Mouse (Mus musculus): ENCODE results near the gene Klf6.

Klf6 gene

DNA sequence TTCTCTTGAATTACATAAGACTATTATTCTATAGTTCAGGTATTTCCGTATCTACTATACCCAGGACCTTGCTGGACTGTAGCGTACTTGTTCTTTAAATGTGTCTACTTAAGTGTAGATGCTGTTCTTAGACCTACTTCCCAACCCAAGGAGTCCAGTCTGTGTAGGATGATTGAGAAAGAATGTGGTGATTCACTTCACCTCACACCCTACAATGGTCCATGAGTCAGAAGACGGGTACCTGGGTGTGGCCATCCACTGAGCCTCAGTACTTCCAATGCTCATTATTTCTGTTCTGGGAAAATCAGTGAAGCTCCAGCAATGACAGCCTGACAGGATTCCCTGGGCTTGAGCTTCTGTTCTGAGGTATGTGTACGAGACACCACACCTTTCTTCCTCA, 25.5 kb downstream of the Klf6 start:
- ChIA-PET POLR2A (interaction anchor here in 1 of 4 experiments (1.8 kb wide), 1 partner anchor 25 kb away, joined by 5 read pairs; the partner anchor contains the start of gene Klf6), CTCF (no interaction called here)

DNA sequence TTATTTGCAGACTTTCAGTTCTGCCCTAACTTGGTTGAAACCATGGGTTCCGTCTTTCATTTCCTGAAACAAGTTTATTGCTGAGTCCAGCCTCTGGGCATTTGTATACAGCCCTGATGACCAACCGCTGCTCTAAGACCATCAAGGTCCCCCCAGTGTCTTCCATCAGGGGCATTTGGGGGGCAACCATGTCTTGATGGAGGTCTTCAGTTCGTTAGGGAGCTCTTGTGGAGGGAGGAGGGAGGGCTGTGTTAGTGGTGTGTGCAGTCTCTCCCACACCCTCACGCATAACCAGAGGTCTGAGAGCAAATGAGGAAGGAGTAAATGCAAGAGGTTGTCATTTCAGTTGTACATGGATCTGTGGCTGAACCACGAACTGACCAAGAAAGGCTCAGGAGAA, 26.9 kb downstream of the Klf6 start:
- ChIA-PET CTCF (interaction anchor here in 1 of 4 experiments (0.7 kb wide), 1 partner anchor 85 kb away, joined by 4 read pairs; no protein-coding TSS in a partner anchor), POLR2A (interaction anchor here in 1 of 4 experiments (1.8 kb wide), 1 partner anchor 27 kb away, joined by 5 read pairs; the partner anchor contains the start of gene Klf6)

DNA sequence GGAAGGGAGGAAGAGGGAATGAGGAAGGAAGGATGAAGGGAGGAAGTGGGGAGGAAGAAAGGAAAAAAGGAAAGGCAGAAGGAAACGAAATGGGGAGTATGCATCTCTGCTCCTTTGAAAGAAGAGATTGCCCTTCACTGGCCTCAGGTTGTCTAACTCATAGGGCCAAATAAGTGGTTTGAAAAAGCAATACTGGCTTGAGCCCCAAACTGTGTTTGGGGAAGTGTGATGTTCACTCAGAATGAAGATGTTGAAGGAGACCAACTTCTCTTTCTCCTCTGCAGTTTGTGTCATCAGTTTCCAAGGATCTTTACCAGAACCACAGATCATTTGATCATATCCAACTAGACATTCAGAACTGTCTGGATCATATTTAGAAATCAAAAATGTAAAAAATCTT, 27.4 kb downstream of the Klf6 start:
- POLR2A ChIA-PET = no interaction called here
- CTCF ChIA-PET = no interaction called here

DNA sequence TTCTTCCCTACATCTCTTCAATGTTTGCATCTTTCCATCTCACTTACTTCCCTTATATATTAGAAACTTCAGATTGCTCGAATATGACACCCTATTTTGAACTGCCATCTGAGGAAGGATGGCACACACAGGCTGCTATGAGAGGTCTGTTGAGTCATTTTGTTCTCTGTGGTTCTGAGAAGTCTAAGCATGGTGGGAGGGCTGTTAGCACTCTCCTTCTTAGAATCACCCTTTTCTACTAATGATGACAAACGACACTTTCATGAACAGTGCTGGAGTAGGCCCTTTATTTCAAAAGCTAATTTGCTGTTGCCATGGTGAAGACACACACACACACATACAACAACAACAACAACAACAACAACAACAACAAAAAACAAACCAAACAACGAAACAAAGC, 28.8 kb downstream of the Klf6 start:
- POLR2A ChIA-PET = interaction anchor here in 1 of 4 experiments (1.7 kb wide), 1 partner anchor 29 kb away, joined by 6 read pairs; the partner anchor contains the start of gene Klf6
- CTCF ChIA-PET = no interaction called here

DNA sequence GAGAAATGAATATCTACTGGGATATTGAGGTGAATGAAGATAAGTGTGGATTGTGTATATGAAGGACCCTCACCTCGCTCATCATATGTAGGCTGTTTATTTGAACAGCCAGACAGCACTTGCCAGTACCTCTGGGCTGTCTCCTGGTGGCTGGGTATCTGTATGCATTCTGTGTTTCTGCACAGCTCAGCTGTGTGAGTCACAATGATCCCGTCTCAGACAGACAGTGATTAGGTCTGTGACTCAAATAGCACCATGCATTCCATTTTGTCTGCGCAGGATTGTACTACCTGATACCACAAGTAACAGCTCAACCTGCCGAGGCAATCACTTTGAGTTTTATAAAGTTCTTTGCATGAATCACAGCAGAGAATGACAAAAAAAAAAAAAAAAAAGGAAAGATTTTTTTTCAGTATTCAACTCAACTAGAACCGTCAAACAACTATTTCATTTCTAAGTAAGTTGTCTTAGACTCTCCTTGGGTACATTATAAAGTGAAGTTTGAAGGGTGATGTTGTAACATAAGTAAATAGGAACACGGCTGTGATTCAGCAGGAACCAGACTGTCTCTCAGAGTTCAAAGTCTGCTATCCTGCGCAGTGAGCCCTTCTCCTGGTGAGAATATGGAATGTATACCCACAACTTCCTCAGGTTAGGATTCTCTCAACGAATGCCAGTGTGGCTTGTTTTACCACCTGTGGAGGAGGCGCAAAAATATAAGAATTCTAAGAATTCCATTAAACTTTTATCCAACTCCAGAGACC, 31.6 kb downstream of the Klf6 start:
- ChIA-PET POLR2A (interaction anchor here in 3 of 4 experiments (0.7 to 1.0 kb wide), 3 partner anchors 31 to 262 kb away, joined by 3 to 4 read pairs (median 3); partner anchors contain the start of gene Klf6 (in 1 of the 3)), CTCF (no interaction called here)

DNA sequence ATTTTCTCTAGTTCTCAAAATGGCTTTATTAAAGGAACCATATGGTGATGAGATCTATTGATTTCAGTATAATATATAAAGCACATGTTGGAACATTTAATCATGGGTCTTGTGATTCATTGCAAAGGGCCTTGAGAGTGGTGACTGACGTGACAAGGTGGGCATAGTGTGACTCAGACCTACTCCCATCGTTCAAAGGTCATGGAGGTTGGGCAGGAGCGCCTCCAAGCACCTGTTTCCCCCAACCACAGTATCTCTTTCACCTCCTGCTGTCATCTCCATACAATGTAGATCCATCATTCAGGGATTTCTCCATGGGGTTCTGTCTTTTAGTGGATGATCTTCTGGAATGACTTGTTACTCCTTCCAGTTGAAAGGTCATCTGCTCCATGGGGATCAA, 33.6 kb downstream of the Klf6 start:
- POLR2A ChIA-PET = no interaction called here
- CTCF ChIA-PET = no interaction called here

DNA sequence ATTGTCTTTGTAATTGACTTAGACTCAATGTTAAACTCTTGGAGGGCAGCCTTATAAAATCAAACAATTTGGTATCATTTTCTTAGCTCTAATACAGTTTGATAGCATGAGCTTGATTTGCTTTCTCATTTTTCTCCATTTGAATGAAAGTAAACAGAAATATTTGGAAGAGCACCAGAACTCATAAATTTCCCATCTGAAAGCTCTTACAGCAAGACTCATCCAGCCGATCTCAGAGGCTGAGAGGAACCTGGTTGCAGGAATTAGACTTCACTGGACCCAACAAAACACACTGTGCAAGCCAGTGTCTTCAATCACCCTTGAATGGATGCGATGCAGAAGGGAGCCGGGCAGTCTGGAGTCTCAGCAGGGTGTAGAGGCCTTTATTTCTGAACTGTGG, 34.6 kb downstream of the Klf6 start:
- ChIA-PET CTCF (no interaction called here), POLR2A (interaction anchor here in 1 of 4 experiments (2.4 kb wide), 1 partner anchor 35 kb away, joined by 9 read pairs; the partner anchor contains the start of gene Klf6)

DNA sequence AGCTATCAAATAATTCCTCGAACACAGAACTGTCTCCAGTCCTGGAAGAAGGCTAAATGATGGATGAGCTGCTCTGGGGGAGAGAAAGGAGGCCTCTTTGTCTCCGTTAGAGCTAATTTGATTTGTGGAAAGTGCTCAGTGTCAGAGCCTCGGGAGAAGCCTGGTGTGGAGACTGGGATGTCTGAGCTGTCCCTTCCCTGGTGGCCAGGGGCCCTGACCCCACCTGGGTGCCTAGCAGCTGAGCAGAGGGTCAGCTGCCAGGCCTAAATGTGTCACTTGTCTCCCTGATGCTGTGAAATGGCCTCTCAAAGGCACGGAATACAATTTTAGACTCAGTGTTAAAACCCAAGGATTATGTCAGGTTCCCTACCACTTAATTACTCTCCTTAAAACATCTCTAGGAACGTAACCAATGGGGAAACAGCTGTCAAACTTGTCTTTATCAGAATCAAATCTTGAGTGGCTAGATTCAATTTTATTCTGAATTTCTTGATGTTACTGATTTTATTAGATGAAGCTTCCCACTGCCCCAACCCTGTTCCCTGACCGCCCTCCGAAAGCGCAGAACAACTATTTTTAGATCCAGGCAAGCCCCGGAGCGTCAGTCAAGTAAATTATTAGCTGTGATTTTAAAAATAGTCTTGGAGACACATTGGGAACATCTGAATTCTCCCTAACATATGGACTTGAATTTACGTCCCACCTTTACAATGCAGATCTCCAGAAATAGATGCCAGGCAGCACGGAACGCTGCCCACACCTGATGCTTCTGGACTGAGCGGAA, 36.1 kb downstream of the Klf6 start:
- POLR2A ChIA-PET = interaction anchor here in 3 of 4 experiments (0.6 to 2.4 kb wide), 4 partner anchors 36 to 390 kb away, joined by 3 to 9 read pairs (median 5); partner anchors contain the start of gene Klf6 (in 3 of the 3)
- CTCF ChIA-PET = interaction anchor here in 2 of 4 experiments (0.6 kb wide), 2 partner anchors 33 to 38 kb away, joined by 3 to 6 read pairs; no protein-coding TSS in a partner anchor

DNA sequence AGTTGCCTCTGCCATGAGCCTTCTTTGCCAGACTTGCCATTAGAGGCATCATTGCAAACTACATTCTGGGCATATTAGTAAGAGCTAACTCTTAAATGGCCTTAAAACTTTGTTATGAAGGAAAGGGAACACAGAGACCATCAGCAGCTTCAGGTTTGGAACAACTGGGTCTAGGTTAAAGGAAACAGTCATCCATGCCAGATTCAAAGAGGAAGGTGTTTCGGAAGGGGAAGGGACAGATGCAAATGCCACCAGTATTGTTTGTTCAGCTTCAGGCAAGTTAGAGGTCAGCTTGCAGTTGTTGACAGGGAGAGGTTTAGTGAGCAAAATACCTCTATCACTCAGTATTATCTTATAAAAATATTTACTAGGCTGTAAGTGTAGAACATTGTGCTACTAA, 37.7 kb downstream of the Klf6 start:
- ChIA-PET POLR2A (interaction anchor here in 3 of 4 experiments (1.2 to 2.4 kb wide), 6 partner anchors 24 to 39 kb away, joined by 3 to 25 read pairs (median 5); partner anchors contain the start of gene Klf6 (in 3 of the 3)), CTCF (interaction anchor here in 1 of 4 experiments (0.6 kb wide), 1 partner anchor 522 kb away, joined by 7 read pairs; no protein-coding TSS in a partner anchor)

DNA sequence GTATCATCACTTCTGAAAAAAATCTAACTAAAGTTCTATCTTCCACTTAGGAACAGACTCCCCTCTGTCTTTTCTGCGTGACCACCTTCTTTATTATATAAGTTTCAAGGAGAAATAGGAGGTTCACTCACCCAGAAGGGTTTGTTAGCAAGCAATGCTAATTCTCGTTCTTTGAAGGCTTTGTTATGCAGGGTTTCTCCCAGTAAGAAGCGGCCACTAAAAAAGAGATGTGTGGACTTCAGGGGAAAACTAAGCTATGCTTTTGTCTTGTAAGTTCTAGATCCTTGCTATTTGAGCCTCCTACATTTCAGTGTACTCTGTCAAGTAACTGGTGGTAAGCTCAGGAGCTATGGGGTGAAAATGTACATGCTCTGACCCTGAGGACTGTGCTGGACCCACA, 38.4 kb downstream of the Klf6 start:
- CTCF ChIA-PET = no interaction called here
- POLR2A ChIA-PET = interaction anchor here in 3 of 4 experiments (0.6 to 2.4 kb wide), 9 partner anchors 20 to 40 kb away, joined by 3 to 25 read pairs (median 4); partner anchors contain the start of gene Klf6 (in 3 of the 3)

DNA sequence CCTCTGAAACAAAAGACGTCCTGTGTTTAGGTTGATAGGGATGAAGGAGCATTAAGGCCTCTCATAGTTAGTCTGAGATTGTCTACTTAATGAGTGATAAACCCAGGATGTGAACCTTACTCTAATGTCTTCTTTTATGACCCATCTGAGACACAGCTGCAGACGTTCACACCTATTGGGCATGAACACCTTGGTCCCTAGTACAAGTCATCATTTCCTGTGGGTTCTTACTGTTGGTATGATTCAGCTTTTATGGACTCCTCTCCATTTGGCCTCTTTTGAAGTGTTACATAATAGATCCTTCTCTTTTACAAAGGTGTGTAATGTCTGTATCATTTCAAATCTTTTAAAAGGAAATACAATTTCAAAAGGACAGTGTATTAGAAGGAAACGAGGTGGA, 51.9 kb downstream of the Klf6 start:
- ChIA-PET POLR2A (no interaction called here), CTCF (no interaction called here)

DNA sequence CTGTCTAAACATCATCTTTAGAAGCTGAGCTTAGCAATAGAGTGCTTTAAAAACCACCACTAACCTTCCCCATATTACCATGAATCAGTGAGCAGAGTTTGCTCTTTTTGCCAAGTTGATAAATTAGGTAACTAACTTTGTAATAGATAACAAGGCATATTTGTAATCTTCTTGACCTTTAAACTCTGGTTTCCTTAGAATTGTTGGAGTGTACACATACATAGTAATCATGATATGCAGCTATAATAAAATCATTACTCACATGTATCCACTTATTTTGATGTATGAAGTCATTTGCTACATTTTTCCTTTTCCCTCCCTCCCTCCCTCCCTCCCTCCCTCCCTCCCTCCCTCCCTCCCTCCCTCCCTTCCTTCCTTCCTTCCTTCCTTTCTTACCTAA, 56.1 kb downstream of the Klf6 start:
- ChIA-PET POLR2A (interaction anchor here in 1 of 4 experiments (0.6 kb wide), 1 partner anchor 761 kb away, joined by 3 read pairs; no protein-coding TSS in a partner anchor), CTCF (no interaction called here)

DNA sequence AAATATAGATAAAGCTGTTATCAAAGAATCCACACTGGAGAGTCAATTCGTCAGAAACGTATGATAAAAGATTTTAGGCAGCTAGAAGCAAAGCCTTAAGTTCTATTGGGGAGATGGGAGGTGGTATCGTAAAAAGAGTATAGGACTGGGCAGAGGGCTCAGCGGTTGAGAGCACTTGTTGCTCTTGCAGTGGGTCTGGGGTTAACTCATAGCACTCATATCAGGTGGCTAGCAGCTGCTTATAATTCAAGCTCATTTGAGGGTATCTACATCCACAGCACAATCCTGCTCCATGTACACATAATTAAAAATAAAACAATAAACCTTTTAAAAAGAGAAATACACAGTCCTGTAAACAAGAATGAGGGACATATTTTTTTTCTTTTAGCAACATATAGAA, 58.7 kb downstream of the Klf6 start:
- POLR2A ChIA-PET = no interaction called here
- CTCF ChIA-PET = interaction anchor here in 1 of 4 experiments (0.6 kb wide), 1 partner anchor 134 kb away, joined by 3 read pairs; no protein-coding TSS in a partner anchor
